Mouse (Mus musculus): ENCODE measurements around the gene Txndc2. TPM values are rescaled to one million over a fixed set of nuclear protein-coding genes. Genes with fewer than 3 reads are reported as not detected.

The Txndc2 gene
- 10 to 100 TPM in 2 of 4 experiments, 1 to 10 TPM in 2; 9.2 to 45.4 (median 18.7) TPM for total RNA-seq (2022)

GRCm38 (mm10) chr17:65641734-65642218 is at the start of gene Txndc2:
Txndc2 (minus strand) TSS chr17:65642168.
- no peak for DNase-seq

GRCm38 (mm10) chr17:65683731-65684130 is 41.8 kb upstream of the Txndc2 start:
- no peak for DNase-seq

DNA sequence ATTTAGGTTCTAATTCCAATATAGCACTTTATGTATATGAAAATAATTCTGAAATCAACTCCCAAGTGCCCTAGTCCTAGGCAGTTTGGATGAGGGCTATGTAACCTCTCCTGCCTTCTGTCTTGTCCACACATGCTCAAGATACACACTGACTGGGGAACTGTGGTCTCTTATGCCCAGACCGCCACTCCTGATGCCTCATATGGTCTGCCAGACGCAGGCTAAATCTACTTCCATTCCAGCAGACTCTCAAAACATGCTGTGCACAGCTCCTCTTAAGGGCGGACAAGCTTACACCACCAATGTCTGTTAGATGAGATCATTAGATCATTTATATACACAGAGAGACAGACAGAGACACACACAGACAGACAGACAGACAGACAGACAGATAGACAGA is 41.3 kb upstream of the Txndc2 start:
- no peak for DNase-seq

GRCm38 (mm10) chr17:65682071-65682680 is 40.2 kb upstream of the Txndc2 start:
- DNase-seq: no peak

- DNase-seq: no peak
Measured at GRCm38 (mm10) chr17:65681516-65681915, 39.5 kb upstream of the Txndc2 start.

- DNase-seq: no peak
Measured at GRCm38 (mm10) chr17:65680801-65681412, 38.9 kb upstream of the Txndc2 start.

- DNase-seq: no peak
Measured at GRCm38 (mm10) chr17:65679806-65680446, 38.0 kb upstream of the Txndc2 start.

DNA sequence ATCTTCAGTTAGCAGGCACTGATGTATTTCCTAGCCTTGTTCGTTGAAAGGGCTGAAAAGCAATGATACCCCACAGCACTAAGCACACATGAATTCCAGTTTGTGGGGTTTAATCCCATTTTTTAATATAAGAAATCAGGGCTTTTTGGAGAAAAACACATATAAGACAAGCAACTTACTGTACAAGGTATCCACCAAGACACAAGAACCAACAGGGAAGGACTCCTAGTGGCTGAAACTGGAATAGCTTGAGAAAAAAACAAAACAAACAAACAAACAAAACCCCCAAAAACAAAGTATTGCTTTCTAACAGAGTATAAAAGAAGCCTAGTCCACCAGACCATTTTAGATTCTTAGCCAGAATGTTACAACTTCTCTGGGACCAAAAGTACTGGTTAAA is 35.8 kb upstream of the Txndc2 start:
- no peak for DNase-seq

GRCm38 (mm10) chr17:65676536-65676935 is 34.6 kb upstream of the Txndc2 start:
- DNase-seq: no peak

DNA sequence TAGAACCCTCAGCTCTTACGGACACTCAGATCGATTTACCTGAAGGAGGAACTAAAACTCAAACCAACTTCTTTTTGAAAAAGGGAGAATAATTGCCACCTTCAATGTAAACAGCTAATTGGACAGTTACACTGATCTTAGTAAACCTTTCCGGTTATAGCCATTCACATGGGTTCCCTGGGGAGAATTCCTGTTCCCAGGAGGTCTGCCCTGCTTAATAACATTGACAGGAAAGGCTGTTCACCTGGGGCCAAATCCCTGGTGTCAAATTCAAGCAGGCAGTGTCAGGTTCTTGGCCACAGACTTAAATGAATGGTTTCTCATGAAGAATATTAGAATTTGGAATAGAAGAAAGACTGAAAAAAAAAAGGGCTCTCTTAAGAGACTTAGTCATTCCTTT is 34.0 kb upstream of the Txndc2 start:
- no peak for DNase-seq

GRCm38 (mm10) chr17:65674710-65675171 is 32.8 kb upstream of the Txndc2 start:
- no peak for DNase-seq

DNA sequence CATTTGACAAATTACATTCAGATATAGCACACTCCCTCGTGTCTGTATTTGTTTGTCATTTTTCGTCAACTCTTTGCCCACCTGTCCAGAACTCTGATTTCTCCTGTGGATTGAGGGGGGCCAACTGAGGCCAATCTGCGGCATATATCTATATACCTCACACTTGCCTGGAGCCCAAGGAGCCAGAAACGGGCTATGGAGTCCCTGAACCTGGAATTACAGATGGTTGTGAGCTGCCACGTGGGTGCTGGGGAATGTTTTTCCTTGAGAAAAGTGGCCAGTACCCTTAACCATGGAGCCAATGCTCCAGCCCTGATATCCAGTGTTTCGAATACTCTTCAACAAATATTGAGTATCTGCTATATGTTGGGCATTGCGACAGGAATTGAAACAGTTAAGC is 31.0 kb upstream of the Txndc2 start:
- DNase-seq: no peak

GRCm38 (mm10) chr17:65669061-65669460 is 27.1 kb upstream of the Txndc2 start:
- DNase-seq: no peak

- DNase-seq: no peak
Measured at GRCm38 (mm10) chr17:65667792-65668191, 25.8 kb upstream of the Txndc2 start.

DNA sequence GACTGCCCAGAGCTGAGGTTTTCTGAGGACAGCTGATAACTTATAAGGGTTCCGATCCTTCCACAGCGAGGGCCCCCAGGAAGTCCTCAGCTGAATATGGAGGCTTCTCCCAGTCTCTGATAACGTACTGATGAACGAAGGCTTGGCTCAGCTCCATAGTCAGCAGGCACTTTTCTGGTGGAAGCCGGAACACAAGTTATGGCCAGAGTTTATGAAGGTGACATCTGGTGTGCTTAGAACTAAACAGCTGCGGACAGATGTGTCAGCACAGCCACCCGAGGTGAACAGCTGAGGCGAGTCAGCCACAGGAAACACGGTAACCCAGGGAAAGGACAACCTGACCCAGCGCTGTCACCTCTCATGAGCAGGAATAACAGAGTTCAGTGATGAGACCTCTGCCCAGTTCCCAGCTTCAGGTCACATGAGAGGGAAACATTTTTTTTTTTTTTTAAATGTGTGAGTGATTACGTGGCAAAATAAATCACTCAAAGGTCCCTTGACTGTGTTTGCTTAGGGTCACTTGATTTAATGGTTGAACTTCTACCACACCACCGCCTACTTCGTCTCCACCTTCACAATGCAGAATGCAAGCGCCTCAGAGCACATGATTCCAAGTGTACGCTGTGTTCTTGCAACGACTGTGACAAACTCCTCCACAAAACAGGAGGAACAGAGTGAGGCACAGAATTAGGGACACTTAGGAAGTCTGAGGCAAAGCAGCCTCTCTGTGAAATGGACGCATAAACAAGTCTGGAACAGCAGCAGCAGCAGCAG is 24.6 kb upstream of the Txndc2 start:
- DNase-seq: no peak

GRCm38 (mm10) chr17:65665786-65666387 is 23.9 kb upstream of the Txndc2 start:
- DNase-seq: no peak

- DNase-seq: no peak
Measured at GRCm38 (mm10) chr17:65663329-65664078, 21.5 kb upstream of the Txndc2 start.

DNA sequence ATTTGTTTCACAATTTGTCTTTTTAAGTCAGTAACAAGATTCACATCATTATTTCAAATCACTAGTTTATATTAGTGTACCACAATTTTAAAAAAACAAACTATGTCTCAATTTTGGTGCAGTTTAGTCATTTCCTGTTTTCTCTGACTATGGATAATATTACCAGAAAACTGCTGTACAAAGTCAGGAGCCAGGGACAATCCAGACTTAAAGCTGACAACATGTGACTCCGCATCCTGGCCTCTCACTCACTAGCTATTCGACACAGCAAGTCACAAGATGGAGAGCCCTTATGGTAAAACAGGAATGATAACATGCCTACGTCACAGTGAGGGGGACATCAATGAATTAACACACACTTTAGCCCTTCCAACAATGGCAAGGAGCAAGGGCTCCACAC is 20.7 kb upstream of the Txndc2 start:
- no peak for DNase-seq

GRCm38 (mm10) chr17:65658416-65658815 is 16.4 kb upstream of the Txndc2 start:
- no peak for DNase-seq

DNA sequence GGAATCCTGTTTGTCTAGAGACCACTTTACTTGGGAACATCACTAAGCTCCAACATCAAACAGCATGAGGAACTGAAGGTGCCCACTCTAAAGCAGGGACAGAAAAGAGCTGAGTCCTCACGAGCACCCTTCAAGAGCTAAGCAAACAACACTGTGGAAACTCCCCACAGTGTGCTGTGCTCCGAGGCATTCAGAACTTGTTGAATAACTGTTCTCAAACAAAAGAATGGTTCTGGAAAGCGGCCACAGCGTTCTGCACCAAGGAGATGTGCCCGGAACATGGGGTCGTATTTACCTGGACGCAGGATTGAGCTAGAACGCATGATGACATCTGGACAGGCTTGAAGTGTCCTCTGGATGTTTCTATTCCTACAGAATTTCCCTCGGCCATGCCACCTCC is 16.0 kb upstream of the Txndc2 start:
- DNase-seq: no peak

DNA sequence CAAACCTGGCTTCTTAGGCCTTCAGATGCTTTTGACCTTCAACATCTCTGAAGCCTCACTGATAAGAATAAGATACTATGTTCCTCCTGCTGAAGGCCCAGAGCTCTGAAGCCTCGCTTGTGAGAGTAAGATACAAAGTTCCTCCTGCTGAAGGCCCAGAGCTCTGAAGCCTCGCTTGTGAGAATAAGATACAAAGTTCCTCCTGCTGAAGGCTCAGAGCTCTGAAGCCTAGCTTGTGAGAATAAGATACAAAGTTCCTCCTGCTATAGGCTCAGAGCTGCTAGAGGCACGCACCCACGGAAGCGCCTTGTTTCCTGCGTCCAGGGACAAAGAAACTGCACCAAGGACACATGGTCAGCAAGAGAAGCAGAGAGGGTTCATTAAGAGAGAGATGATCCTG is 14.8 kb upstream of the Txndc2 start:
- no peak for DNase-seq

DNA sequence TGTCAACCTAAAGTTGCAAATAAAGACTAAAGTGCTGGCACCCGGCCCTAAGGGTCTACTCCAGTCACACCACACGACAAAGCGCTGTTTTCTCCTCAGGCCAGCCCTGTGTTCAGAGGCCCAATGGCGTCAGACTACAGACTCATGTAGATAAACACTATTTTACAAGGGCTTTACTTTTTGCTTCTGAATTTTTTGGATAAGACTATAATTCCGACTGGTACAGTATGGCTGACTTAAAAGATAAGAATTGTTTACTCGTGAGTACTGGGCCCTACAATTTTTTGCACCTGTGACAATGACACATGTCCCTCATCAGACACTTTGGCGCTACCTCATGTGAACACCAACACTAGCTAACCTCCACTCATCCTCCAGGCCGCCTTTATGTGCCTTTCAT is 14.1 kb upstream of the Txndc2 start:
- no peak for DNase-seq

Measured in adrenal gland, adult 8-10 months (tissue).